ENCODE assay signal across 17 mouse cellular contexts in the genomic region with DNA sequence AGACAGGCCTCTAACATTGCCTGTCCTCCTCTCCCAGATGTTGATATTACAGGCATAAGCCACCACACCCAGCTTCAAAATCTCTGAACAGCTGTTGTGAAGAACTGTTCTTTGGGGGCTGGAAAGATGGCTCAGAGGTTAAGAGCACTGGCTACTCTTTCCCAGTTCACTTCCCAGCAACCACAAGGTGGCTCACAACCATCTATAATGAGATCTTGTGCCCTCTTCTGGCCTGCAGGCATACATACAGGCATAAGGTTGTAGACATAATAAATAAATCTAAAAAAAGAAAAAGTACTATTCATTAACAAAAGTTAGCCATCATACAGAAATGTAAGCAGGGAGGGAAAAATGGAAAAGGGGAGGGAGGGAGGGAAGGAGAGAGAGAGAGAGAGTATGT.
A peak's percentile ranks its signal among the peaks of the same experiment; 100 is the strongest.
DNase-seq lines count a peak whose midpoint lies in the region; ATAC-seq and TF ChIP-seq lines count a peak whose summit lies in the region.
"Had no signal": no experiment of that assay in that cellular context is flagged by ENCODE, and none has a peak within 500 bp of the region (broad histone marks: within the 10 kb centered on the region; RNA-seq: fewer than 3 reads in every experiment).

No protein-coding gene starts in this region.

- dilution Hi-C loops in CH12.LX (cut with MboI; ENCODE audit: extremely low pct_ligation_motif_present, extremely low pct_unique_long_range_greater_than_20kb, low sequenced_read_pairs): no loop called here

- H3K27ac ChIP-seq in forebrain, postnatal 0 days (ENCODE audit: low read depth, low read length): no peak overlapping the region
- no peak overlapping the region for H3K27ac ChIP-seq in forebrain, embryonic 11.5 days (ENCODE audit: low read depth, low read length)
- no peak overlapping the region for H3K27ac ChIP-seq in liver, embryonic 14.5 days
- H3K27ac ChIP-seq in liver, embryonic 12.5 days: no peak overlapping the region
- no peak overlapping the region for H3K27ac ChIP-seq in CH12.LX (ENCODE audit: insufficient read depth, low read depth)
- H3K27ac ChIP-seq in midbrain, embryonic 16.5 days (ENCODE audit: low read length): no peak overlapping the region
- H3K27ac ChIP-seq: embryonic facial prominence, embryonic 15.5 days; limb, embryonic 15.5 days had no signal

- no peak for DNase-seq in forebrain, postnatal 0 days
- DNase-seq in forebrain, embryonic 11.5 days (ENCODE audit: low spot score): no peak
- no peak for DNase-seq in liver, embryonic 14.5 days (ENCODE audit: low read depth in 3 of 3, low spot score in 3 of 3)
- peak; percentile 16 for DNase-seq in CH12.LX (ENCODE audit: extremely low read depth)
- no peak for DNase-seq in spleen, postnatal 10 days (ENCODE audit: low spot score in 2 of 2)
- DNase-seq: adrenal gland, postnatal 10 days; cerebellum, postnatal 36 days; kidney, adult 11 months; right cerebral cortex, postnatal 25 days; thymus, postnatal 36 days had no signal

- no peak for TF ChIP-seq EP300 in liver, embryonic 14.5 days (IDR thresholded peaks at IDR 0.05; ENCODE audit: low read depth)
- TF ChIP-seq EP300 in CH12.LX (IDR thresholded peaks at IDR 0.05; ENCODE audit: low read length): no peak

- TF ChIP-seq RAD21 in CH12.LX (IDR thresholded peaks at IDR 0.05; ENCODE audit: low read depth, low read length): peak; percentile 16

- H3K4me3 ChIP-seq in forebrain, postnatal 0 days (ENCODE audit: low read depth, low read length): no peak overlapping the region
- H3K4me3 ChIP-seq in forebrain, embryonic 11.5 days (ENCODE audit: low read depth, low read length): no peak overlapping the region
- H3K4me3 ChIP-seq in liver, embryonic 14.5 days (ENCODE audit: insufficient read depth in 1 of 2, low read depth in 2 of 2, low read length in 2 of 2): no peak overlapping the region
- no peak overlapping the region for H3K4me3 ChIP-seq in liver, embryonic 12.5 days
- H3K4me3 ChIP-seq in CH12.LX (replicated peaks in 1 of 3; ENCODE audit: low read depth in 2 of 3, low read length in 2 of 3, poor library complexity in 1 of 3): no peak overlapping the region
- no peak overlapping the region for H3K4me3 ChIP-seq in midbrain, embryonic 16.5 days (ENCODE audit: low read depth, low read length)
- H3K4me3 ChIP-seq: embryonic facial prominence, embryonic 15.5 days; limb, embryonic 15.5 days had no signal

- no peak overlapping the region for H3K9ac ChIP-seq in forebrain, postnatal 0 days
- H3K9ac ChIP-seq in forebrain, embryonic 11.5 days (ENCODE audit: low read length): no peak overlapping the region
- H3K9ac ChIP-seq in liver, embryonic 14.5 days (replicated peaks): no peak overlapping the region
- H3K9ac ChIP-seq in liver, embryonic 12.5 days: no peak overlapping the region
- no peak overlapping the region for H3K9ac ChIP-seq in CH12.LX (ENCODE audit: insufficient read depth, low read depth)
- H3K9ac ChIP-seq in midbrain, embryonic 16.5 days (ENCODE audit: low read depth, low read length): no peak overlapping the region
- H3K9ac ChIP-seq: embryonic facial prominence, embryonic 15.5 days; limb, embryonic 15.5 days had no signal

- no peaks in the 10 kb centered on the region for H3K4me1 ChIP-seq in forebrain, postnatal 0 days (ENCODE audit: insufficient read depth)
- H3K4me1 ChIP-seq in forebrain, embryonic 11.5 days (replicated peaks; ENCODE audit: control insufficient read depth, insufficient read depth, low read length): no peaks in the 10 kb centered on the region
- H3K4me1 ChIP-seq in liver, embryonic 14.5 days (replicated peaks; ENCODE audit: control insufficient read depth in 2 of 2, insufficient read depth in 2 of 2, low read length in 1 of 2): 0 out of 4 replicates have a peak, but pooled peaks cover 0 to 2% of the 10 kb centered on the region in 2 experiments
- H3K4me1 ChIP-seq in liver, embryonic 12.5 days: peaks cover 7% of the 10 kb centered on the region; the same call in 1 of the 2 replicates
- H3K4me1 ChIP-seq in CH12.LX (ENCODE audit: control insufficient read depth in 1 of 2, insufficient read depth in 2 of 2): no peaks in the 10 kb centered on the region
- no peaks in the 10 kb centered on the region for H3K4me1 ChIP-seq in midbrain, embryonic 16.5 days (ENCODE audit: control insufficient read depth, insufficient read depth, low read length)
- H3K4me1 ChIP-seq: embryonic facial prominence, embryonic 15.5 days; limb, embryonic 15.5 days had no signal

- ATAC-seq in forebrain, postnatal 0 days: no peak
- ATAC-seq in forebrain, embryonic 11.5 days (replicated peaks; ENCODE audit: low FRiP score): no peak
- no peak for ATAC-seq in liver, embryonic 14.5 days (ENCODE audit: insufficient read depth)
- ATAC-seq in liver, embryonic 12.5 days: no peak
- ATAC-seq in common myeloid progenitor, adult 5-6 weeks (replicated peaks; ENCODE audit: low read depth, poor library complexity, severe bottlenecking): 0 out of 2 replicates have a peak, but pooled peaks have one; percentile 25
- no peak for ATAC-seq in midbrain, embryonic 16.5 days
- ATAC-seq: forebrain, embryonic 14.5 days had no signal

- H3K9me3 ChIP-seq in forebrain, postnatal 0 days (ENCODE audit: low read length): no peaks in the 10 kb centered on the region
- H3K9me3 ChIP-seq in forebrain, embryonic 11.5 days (ENCODE audit: control insufficient read depth, low read length): no peaks in the 10 kb centered on the region
- no peaks in the 10 kb centered on the region for H3K9me3 ChIP-seq in liver, embryonic 14.5 days (ENCODE audit: control insufficient read depth, low read length)
- no peaks in the 10 kb centered on the region for H3K9me3 ChIP-seq in liver, embryonic 12.5 days (replicated peaks)
- H3K9me3 ChIP-seq in CH12.LX (replicated peaks; ENCODE audit: low read length): no peaks in the 10 kb centered on the region
- no peaks in the 10 kb centered on the region for H3K9me3 ChIP-seq in midbrain, embryonic 16.5 days (replicated peaks; ENCODE audit: control insufficient read depth, low read length, poor library complexity, severe bottlenecking)
- H3K9me3 ChIP-seq: embryonic facial prominence, embryonic 15.5 days; limb, embryonic 15.5 days had no signal

- no peak overlapping the region for H3K4me2 ChIP-seq in forebrain, postnatal 0 days (ENCODE audit: low read depth)
- no peak overlapping the region for H3K4me2 ChIP-seq in forebrain, embryonic 11.5 days (ENCODE audit: low read depth, low read length, severe bottlenecking)
- no peak overlapping the region for H3K4me2 ChIP-seq in liver, embryonic 14.5 days (ENCODE audit: low read depth)
- no peak overlapping the region for H3K4me2 ChIP-seq in liver, embryonic 12.5 days
- H3K4me2 ChIP-seq in CH12.LX (ENCODE audit: insufficient read depth, low read depth, poor library complexity, severe bottlenecking): no peak overlapping the region
- no peak overlapping the region for H3K4me2 ChIP-seq in midbrain, embryonic 16.5 days (ENCODE audit: low read length)
- H3K4me2 ChIP-seq: embryonic facial prominence, embryonic 15.5 days; limb, embryonic 15.5 days; midbrain, embryonic 11.5 days had no signal

- TF ChIP-seq POLR2A in CH12.LX (IDR thresholded peaks at IDR 0.05; ENCODE audit: low read depth, low read length): no peak

- in situ Hi-C loops in CH12.LX (cut with MboI; ENCODE audit: low pct_ligation_motif_present, low pct_unique_long_range_greater_than_20kb, low sequenced_read_pairs): no loop called here

- peak; percentile 47 for TF ChIP-seq CTCF in forebrain, postnatal 0 days (IDR thresholded peaks at IDR 0.05; ENCODE audit: low read depth)
- peak; percentile 53 for TF ChIP-seq CTCF in liver, embryonic 14.5 days (IDR thresholded peaks at IDR 0.05; ENCODE audit: low read depth)
- peak; percentile 15 to 93; a peak in 2 of 4 replicates for TF ChIP-seq CTCF in CH12.LX (conservative IDR thresholded peaks at IDR 0.05 in 1 of 2, IDR thresholded peaks at IDR 0.05 in 1 of 2; ENCODE audit: low read depth in 2 of 2, low read length in 2 of 2)

- H3K36me3 ChIP-seq in forebrain, postnatal 0 days (ENCODE audit: insufficient read depth): peaks cover 5% of the 10 kb centered on the region; the same call in 1 of the 2 replicates
- no peaks in the 10 kb centered on the region for H3K36me3 ChIP-seq in forebrain, embryonic 11.5 days (ENCODE audit: control insufficient read depth, insufficient read depth, low read length)
- peaks cover 2% of the 10 kb centered on the region for H3K36me3 ChIP-seq in liver, embryonic 14.5 days (replicated peaks; ENCODE audit: control insufficient read depth, insufficient read depth, low read depth)
- H3K36me3 ChIP-seq in liver, embryonic 12.5 days: peaks cover 43% of the 10 kb centered on the region
- H3K36me3 ChIP-seq in CH12.LX (replicated peaks in 1 of 2; ENCODE audit: control insufficient read depth in 1 of 2, insufficient read depth in 1 of 2, low read length in 1 of 2): peaks cover 9 to 54% of the 10 kb centered on the region in 2 experiments
- H3K36me3 ChIP-seq in midbrain, embryonic 16.5 days (ENCODE audit: control insufficient read depth, insufficient read depth, low read length): 0 out of 2 replicates have a peak, but pooled peaks cover 3% of the 10 kb centered on the region

- no peaks in the 10 kb centered on the region for H3K79me2 ChIP-seq in CH12.LX (replicated peaks; ENCODE audit: control insufficient read depth, extremely low read depth, insufficient read depth, poor library complexity, severe bottlenecking)

- H3K27me3 ChIP-seq in forebrain, postnatal 0 days (ENCODE audit: insufficient read depth, low read length): no peaks in the 10 kb centered on the region
- H3K27me3 ChIP-seq in forebrain, embryonic 11.5 days (ENCODE audit: control insufficient read depth, insufficient read depth, low read length): no peaks in the 10 kb centered on the region
- no peaks in the 10 kb centered on the region for H3K27me3 ChIP-seq in liver, embryonic 14.5 days (ENCODE audit: control insufficient read depth, insufficient read depth, low read length)
- no peaks in the 10 kb centered on the region for H3K27me3 ChIP-seq in liver, embryonic 12.5 days (replicated peaks)
- H3K27me3 ChIP-seq in CH12.LX (replicated peaks): no peaks in the 10 kb centered on the region
- H3K27me3 ChIP-seq in midbrain, embryonic 16.5 days (ENCODE audit: control insufficient read depth, insufficient read depth, low read depth, low read length): no peaks in the 10 kb centered on the region
- H3K27me3 ChIP-seq: embryonic facial prominence, embryonic 15.5 days; limb, embryonic 15.5 days had no signal

TF ChIP-seq in CH12.LX, 34 proteins besides CTCF, POLR2A, EP300 and RAD21:
- TF ChIP-seq SMC3 (IDR thresholded peaks at IDR 0.05; ENCODE audit: low read depth, low read length) (peak; percentile 59), TCF12 (IDR thresholded peaks at IDR 0.05; ENCODE audit: low read depth, low read length) (no peak)
